Mouse (Mus musculus) T-cell, adult 2 months (primary cell): ENCODE measurements around the gene Milr1.
"Not testable (repeated sequence)": the region's sequence is repeated elsewhere in the genome, so short reads cannot be mapped to it uniquely, and the experiment has no call there.

Experiments
- DNase-seq: peaks from one replicate; pipeline ENCODE4 v3.0.0; 2022; ENCODE audit warnings: low spot score

The Milr1 gene

GRCm38 (mm10) chr11:106751039-106752018, at the start of gene Milr1:
Milr1 (plus strand) TSS chr11:106751226.
- peak; percentile 38 for DNase-seq

- DNase-seq = no peak
Observed at GRCm38 (mm10) chr11:106701589-106701988, 49.4 kb upstream of the Milr1 start.

GRCm38 (mm10) chr11:106702584-106702983, 48.4 kb upstream of the Milr1 start:
- DNase-seq = no peak

GRCm38 (mm10) chr11:106703931-106704330, 47.1 kb upstream of the Milr1 start:
- no peak for DNase-seq

GRCm38 (mm10) chr11:106704399-106705111, 46.5 kb upstream of the Milr1 start:
- no peak for DNase-seq

DNA sequence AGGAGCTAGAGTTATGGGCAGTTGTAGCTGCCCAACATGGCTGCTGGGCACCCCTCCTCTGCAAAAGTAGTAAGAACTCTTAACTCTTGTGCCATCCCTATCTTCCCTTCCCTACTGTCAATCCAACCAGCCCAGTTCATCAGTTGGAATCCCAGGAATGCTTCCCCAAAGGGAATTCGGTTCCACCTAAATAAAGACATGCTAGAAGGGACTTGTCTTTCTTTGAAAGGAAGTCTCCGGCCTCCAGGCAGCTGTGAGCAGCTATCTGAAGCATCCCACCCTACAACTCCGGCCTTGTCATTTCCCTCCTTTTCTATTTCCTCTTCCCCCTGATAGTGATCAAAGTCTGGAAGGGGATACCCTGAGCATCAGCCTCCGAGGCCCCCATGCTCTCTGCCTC, 44.8 kb upstream of the Milr1 start:
- DNase-seq = no peak

DNA sequence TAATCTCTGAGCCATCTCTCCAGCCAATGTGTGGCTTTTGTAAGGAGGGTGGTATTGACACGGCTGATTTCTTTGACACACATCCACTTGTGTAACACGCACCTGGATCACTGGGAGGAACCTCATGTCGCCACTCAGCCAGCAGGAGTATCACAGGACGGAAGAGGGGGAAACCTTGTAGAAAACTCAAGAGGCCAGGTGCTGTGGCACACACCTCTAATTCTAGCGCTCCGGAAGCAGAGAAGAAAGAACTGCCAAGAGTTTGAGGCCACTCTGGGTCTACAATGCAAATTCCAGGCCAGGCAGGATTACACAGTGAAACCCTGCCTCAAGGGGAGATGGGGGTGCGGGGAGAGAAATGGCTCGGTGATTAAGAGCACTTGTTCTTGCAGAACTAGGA, 43.9 kb upstream of the Milr1 start:
- DNase-seq = no peak

- DNase-seq = no peak
Observed at GRCm38 (mm10) chr11:106707866-106708265, 43.2 kb upstream of the Milr1 start.

DNA sequence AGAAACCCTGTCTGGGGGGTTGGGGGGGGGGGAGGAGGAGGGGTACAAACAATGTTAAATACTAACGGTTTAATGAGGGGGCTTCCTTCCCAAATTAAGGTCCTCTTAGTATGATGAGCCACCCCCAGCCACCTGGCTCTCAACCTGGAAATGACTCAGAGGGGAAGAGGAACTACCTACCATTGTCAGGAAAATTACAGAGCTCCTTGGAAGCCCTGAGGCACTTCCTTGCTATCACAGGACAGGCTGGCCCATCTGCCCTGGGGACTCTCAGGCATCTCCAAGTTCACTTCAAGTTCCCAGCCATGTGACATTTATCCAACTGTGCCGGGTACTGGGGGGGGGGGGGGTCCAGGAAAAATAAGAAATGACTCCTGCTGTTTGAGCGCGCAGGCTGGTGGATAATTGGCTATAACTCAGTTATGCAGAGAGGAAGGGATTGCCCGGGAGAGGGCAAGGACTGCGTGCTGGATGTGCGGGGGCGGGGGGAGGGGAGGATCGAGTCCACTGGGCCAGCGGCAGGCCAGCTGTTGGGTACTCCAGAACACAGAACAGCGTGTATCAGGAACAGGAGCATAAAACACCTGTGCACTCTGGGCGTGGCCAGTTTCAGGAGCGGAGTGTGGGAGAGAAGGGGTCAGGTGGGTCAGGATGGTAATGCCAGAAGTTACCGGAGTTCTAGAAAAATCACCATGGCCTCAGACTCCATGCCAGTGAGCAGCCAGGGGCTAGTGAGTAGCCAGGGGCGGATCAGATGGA, 41.6 kb upstream of the Milr1 start:
- no peak for DNase-seq

GRCm38 (mm10) chr11:106710789-106711188, 40.2 kb upstream of the Milr1 start:
- DNase-seq = no peak

- DNase-seq = no peak
Observed at GRCm38 (mm10) chr11:106715066-106715465, 36.0 kb upstream of the Milr1 start.

- DNase-seq = no peak
Observed at GRCm38 (mm10) chr11:106716568-106716967, 34.5 kb upstream of the Milr1 start.

GRCm38 (mm10) chr11:106720379-106720778, 30.6 kb upstream of the Milr1 start:
- DNase-seq = no peak

GRCm38 (mm10) chr11:106722831-106723361, 28.1 kb upstream of the Milr1 start:
- DNase-seq = no peak

DNA sequence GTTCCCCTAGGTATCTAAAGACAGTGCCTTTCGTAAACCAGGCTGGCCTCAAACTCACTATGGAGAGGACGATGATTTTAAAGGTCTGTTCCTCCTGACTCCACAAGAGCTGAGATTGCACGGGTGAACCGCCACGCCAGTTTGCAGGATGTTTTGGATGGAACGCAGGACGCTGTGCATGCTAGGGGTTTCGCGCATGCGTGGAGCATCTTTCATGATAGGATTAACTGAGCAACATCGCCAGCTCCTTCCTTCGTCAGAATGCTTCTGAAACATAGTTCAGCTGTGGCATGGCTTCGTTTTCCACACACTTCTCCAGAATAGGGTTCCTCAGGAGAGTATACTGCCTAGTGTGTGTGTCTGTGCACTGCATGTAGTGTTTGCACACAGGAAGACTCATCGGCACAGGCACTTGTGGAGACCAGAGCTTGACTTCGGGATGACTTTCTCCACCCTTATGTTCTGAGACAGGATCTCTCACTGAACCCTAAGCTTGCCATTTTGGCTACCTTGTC, 27.4 kb upstream of the Milr1 start:
- no peak for DNase-seq

DNA sequence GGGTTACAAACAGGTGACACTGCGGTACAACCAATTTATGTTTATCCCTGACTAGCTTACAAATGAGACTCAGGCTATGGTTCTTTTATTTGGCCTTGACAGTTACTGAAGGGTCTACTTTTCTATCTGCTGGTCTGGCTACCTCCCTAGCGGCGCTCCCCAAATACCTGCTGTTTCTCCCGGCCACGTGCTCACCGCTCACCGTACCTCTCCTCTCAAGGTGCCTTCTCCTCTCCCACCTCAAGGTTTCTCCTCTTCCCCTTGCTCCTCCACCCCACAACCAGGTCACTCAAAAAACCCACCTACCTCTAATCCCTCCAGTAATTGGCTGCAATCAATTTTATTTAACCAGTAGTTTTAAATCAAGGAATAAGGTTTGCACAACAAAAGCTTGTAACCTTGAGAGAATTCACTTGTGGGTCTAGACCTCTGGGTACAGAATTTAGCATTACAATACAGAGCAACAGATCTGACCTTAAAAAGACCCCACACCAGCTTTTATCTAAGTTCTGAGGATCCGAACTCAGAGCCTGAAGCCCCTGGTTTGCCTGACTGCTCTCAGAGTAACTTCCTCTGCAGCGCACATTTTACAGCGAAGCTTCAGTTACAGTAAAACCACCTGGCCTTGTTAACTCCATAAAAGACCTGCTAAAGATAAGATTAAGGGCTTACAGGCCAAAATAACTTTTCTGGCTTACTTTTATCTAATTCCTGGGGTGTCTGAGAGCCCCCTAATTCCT, 26.7 kb upstream of the Milr1 start:
- no peak for DNase-seq

GRCm38 (mm10) chr11:106724916-106725235, 26.1 kb upstream of the Milr1 start:
- DNase-seq = not testable (repeated sequence)

DNA sequence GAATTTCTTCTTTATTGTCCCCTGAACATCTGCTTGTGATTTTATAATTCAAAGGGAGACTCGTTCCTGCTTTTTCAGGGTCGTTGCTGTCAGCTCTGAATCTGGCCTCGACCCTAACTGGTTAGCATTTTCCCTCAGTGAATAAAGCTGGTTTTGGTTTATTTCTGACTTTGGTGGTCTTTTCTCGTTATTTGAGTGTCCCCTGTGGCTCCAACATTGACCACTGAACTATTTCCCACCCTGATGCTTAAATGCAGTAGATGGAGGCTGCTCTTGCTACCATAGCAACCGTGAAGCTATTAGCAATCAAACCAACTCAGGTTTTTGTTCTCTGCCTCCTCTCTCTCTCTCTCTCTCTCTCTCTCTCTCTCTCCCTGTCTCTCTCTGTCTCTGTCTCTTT, 23.1 kb upstream of the Milr1 start:
- DNase-seq = no peak

- DNase-seq = no peak
Observed at GRCm38 (mm10) chr11:106728402-106729366, 22.3 kb upstream of the Milr1 start.

DNA sequence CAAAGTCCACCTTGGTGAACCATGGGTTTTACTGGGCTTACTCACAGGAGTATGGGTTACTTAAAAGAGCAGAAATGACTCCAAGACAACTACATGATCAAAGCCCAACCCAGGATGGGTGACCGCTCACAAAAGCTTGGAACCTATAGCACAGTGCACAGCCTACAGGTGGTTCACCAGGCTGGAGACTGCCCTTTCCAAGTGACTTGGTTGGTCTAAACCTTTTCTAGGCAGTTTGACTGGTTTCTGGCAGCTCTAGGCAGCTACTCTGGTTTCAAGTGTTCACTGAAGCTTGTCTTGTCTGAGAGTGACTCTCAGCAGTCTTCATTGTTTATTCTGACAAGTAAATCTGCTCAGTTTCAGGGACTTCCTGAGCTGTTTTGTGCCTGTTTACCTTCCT, 21.4 kb upstream of the Milr1 start:
- DNase-seq = no peak
